Mouse (Mus musculus): ENCODE data around the gene Acpp. TPM values are rescaled to one million over a fixed set of nuclear protein-coding genes. Genes with fewer than 3 reads are reported as not detected.

Gene Acpp
- polyA plus RNA-seq, 1 experiment from 2014 or later = 0.25 TPM

DNA sequence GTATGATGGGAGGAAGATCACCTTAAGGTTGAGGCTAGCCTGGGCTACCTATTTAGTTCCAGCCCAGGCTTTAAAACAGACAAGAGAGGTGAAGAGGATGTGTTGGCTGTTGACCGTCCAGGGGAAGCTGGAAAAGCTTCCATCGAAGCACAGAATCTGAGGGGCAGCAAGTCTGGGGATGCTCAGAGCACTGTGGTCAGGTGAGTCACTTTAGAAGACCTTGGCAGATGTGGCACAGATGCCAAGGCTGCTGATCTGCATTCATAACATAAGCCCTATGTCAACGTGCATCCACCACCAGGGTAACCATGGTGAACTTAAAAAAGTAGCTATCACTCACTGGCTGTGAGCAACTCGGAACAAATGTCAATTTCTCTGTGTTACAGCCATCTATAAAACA lies 85.9 kb downstream of the Acpp start:
- ATAC-seq (replicated peaks; ENCODE audit: low FRiP score) = no peak
- WGBS = 80% methylated on average over 4 of the region's 4 CpGs
- Histone ChIP-seq H3K27ac (ENCODE audit: low read depth, low read length) (no peak overlapping the region), H3K27me3 (replicated peaks; ENCODE audit: control insufficient read depth, insufficient read depth, low read length) (no peaks in the 10 kb centered on the region), H3K9me3 (ENCODE audit: control insufficient read depth, low read length) (no peaks in the 10 kb centered on the region), H3K36me3 (ENCODE audit: control insufficient read depth, insufficient read depth, low read length) (no peaks in the 10 kb centered on the region), H3K9ac (ENCODE audit: low read depth, low read length) (no peak overlapping the region), H3K4me2 (no peak overlapping the region), H3K4me3 (ENCODE audit: low read depth, low read length) (no peak overlapping the region), H3K4me1 (replicated peaks; ENCODE audit: control insufficient read depth, insufficient read depth, low read length) (peaks cover 8% of the 10 kb centered on the region; the same call in 1 of the 2 replicates)
- no peak for DNase-seq (ENCODE audit: low spot score)

DNA sequence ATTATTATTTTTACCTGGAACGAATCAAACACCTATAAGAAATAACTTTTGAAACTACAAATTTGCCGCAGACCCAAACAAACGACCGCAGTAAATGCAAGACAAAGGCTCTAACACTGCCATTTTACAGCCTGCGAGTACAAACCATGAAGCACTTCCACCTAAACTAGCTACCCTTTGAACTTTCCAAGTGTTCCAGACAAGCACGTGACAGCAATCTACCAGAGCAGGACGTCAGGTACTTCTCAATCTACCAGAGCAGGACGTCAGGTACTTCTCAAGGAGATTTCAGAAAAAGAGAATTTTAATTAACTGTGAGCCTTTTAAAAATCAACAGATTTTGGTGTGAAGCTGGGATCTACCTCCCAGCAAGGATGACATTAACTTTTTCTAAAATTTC lies 86.4 kb downstream of the Acpp start:
- 83% methylated on average over 8 of the region's 8 CpGs for WGBS
- ATAC-seq (replicated peaks; ENCODE audit: low FRiP score) (no peak), DNase-seq (ENCODE audit: low spot score) (no peak)
- Histone ChIP-seq H3K4me2 (no peak overlapping the region), H3K9me3 (ENCODE audit: control insufficient read depth, low read length) (no peaks in the 10 kb centered on the region), H3K9ac (ENCODE audit: low read depth, low read length) (no peak overlapping the region), H3K27ac (ENCODE audit: low read depth, low read length) (no peak overlapping the region), H3K4me1 (replicated peaks; ENCODE audit: control insufficient read depth, insufficient read depth, low read length) (peaks cover 8% of the 10 kb centered on the region; the same call in 1 of the 2 replicates), H3K27me3 (replicated peaks; ENCODE audit: control insufficient read depth, insufficient read depth, low read length) (no peaks in the 10 kb centered on the region), H3K36me3 (ENCODE audit: control insufficient read depth, insufficient read depth, low read length) (no peaks in the 10 kb centered on the region), H3K4me3 (ENCODE audit: low read depth, low read length) (no peak overlapping the region)

DNA sequence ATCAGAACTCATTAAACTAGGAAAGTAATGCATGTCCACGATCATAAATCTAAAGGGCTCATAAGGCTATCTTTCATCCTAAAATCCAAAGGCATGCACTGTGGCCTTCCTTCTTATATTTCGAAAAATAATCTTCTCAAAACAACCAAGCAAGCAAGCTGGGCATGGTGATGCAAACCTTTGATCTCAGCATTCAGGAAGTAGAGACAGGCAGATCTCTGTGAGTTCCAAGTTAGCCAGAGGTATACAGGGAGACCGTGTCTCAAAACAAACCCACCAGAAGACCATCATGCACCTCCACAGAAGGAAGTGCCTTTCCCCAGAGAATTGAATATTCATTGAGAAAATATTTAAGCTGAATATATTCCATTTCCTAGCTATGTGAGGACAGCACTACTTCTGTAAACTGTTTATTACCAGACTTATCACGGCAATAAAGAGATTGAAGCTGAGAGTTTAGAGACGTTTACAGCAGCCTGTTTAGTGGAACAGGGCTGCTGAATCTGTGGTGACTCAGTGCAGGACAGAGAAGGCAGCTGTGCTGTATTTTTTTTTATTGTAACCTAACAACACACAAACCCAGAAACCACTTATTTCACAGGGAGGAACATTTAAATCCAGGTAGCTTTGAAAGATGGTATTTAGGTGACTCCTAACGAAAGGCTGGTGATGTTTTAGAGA lies 90.1 kb downstream of the Acpp start:
- no peak overlapping the region for H3K4me3 ChIP-seq (ENCODE audit: low read depth, low read length)
- no peak for ATAC-seq (replicated peaks; ENCODE audit: low FRiP score)
- no peak overlapping the region for H3K9ac ChIP-seq (ENCODE audit: low read depth, low read length)
- no peaks in the 10 kb centered on the region for H3K4me1 ChIP-seq (replicated peaks; ENCODE audit: control insufficient read depth, insufficient read depth, low read length)
- no peaks in the 10 kb centered on the region for H3K27me3 ChIP-seq (replicated peaks; ENCODE audit: control insufficient read depth, insufficient read depth, low read length)
- H3K9me3 ChIP-seq (ENCODE audit: control insufficient read depth, low read length) = no peaks in the 10 kb centered on the region
- no peak for DNase-seq (ENCODE audit: low spot score)
- H3K36me3 ChIP-seq (ENCODE audit: control insufficient read depth, insufficient read depth, low read length) = no peaks in the 10 kb centered on the region
- WGBS = 76% methylated on average over 6 of the region's 6 CpGs
- no peak overlapping the region for H3K27ac ChIP-seq (ENCODE audit: low read depth, low read length)
- no peak overlapping the region for H3K4me2 ChIP-seq

DNA sequence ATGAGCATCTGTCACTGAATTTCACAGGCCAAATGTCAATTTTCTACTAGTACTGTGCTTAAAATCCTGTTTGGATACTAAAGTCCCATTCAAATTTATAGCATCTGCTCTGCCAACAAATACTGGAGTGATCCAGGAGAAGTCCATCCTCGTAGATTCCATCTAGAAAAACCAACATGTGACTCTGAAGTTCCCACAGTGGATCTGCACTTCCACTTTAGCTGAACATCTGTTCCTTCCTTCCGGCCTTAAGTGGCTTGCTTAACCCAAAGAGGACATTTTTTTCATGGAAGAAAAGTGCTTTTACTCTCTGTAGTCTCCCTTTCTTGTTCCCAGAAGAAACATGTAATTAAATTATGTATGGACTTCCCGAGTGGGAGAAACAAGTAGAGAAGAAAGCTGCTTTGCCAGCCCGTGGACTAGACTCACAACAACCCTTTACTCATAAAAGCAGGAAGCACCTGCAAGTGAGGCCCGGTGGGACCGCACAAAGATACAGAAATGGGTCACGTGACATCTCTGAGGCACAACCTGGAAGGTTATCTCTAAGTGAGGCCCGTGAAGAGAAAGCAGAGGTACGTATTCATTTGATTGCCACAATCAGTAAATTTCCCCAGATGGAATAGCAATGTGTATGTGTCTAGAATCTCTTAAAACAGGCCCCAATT lies 93.6 kb downstream of the Acpp start:
- Histone ChIP-seq H3K27me3 (replicated peaks; ENCODE audit: control insufficient read depth, insufficient read depth, low read length) (no peaks in the 10 kb centered on the region), H3K9me3 (ENCODE audit: control insufficient read depth, low read length) (no peaks in the 10 kb centered on the region), H3K9ac (ENCODE audit: low read depth, low read length) (no peak overlapping the region), H3K4me1 (replicated peaks; ENCODE audit: control insufficient read depth, insufficient read depth, low read length) (no peaks in the 10 kb centered on the region), H3K27ac (ENCODE audit: low read depth, low read length) (no peak overlapping the region), H3K4me3 (ENCODE audit: low read depth, low read length) (no peak overlapping the region), H3K4me2 (no peak overlapping the region), H3K36me3 (ENCODE audit: control insufficient read depth, insufficient read depth, low read length) (peaks cover 2% of the 10 kb centered on the region; the same call in 1 of the 2 replicates)
- DNase-seq (ENCODE audit: low spot score) = no peak
- WGBS = 61% methylated on average over 9 of the region's 9 CpGs
- ATAC-seq (replicated peaks; ENCODE audit: low FRiP score) = no peak

DNA sequence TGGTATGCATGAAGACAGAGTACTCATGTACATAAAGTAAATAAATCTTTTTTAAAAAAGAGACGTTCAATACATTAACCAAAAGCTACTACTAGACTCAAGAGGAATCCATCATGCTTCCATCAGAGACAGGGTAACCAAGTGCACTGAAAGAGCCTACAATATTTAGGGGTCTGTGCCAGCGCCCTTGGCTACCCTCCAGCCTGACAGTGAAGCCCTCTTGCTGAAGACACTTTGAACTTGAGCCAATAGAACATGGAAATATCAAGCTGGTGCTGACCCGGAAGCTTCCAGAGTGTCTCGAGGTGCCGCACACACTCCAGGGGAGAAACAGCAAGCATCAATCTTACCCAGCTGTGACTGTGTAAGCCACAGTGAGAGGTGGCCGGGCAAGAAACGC lies 97.4 kb downstream of the Acpp start:
- no peak overlapping the region for H3K4me2 ChIP-seq
- no peak for DNase-seq (ENCODE audit: low spot score)
- no peaks in the 10 kb centered on the region for H3K9me3 ChIP-seq (ENCODE audit: control insufficient read depth, low read length)
- 95% methylated on average over 7 of the region's 7 CpGs for WGBS
- peaks cover 11% of the 10 kb centered on the region for H3K36me3 ChIP-seq (ENCODE audit: control insufficient read depth, insufficient read depth, low read length)
- no peak for ATAC-seq (replicated peaks; ENCODE audit: low FRiP score)
- no peak overlapping the region for H3K27ac ChIP-seq (ENCODE audit: low read depth, low read length)
- H3K9ac ChIP-seq (ENCODE audit: low read depth, low read length) = no peak overlapping the region
- no peaks in the 10 kb centered on the region for H3K27me3 ChIP-seq (replicated peaks; ENCODE audit: control insufficient read depth, insufficient read depth, low read length)
- H3K4me1 ChIP-seq (replicated peaks; ENCODE audit: control insufficient read depth, insufficient read depth, low read length) = no peaks in the 10 kb centered on the region
- H3K4me3 ChIP-seq (ENCODE audit: low read depth, low read length) = no peak overlapping the region

DNA sequence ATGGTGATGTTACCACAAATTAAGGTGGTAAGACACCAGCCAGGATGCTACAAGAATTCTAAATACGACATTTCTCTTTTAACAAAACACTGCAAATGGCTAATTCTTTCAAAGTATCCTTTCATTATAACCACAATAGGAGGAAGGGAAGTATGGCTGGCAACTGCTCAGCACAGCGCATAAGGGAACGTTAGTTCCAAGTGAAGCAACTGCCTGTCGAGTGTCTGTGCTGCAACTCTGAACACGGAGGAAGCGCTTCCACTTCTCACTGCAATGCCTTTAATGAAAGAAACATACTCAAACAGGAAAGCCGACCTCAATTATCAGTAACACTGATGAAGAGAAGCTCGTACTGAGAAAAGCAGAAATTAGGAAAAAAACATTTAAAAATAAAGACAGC lies 98.5 kb downstream of the Acpp start:
- DNase-seq (ENCODE audit: low spot score) = no peak
- WGBS = 88% methylated on average over 8 of the region's 8 CpGs
- Histone ChIP-seq H3K27me3 (replicated peaks; ENCODE audit: control insufficient read depth, insufficient read depth, low read length) (no peaks in the 10 kb centered on the region), H3K4me2 (no peak overlapping the region), H3K4me3 (ENCODE audit: low read depth, low read length) (no peak overlapping the region), H3K9ac (ENCODE audit: low read depth, low read length) (no peak overlapping the region), H3K36me3 (ENCODE audit: control insufficient read depth, insufficient read depth, low read length) (peaks cover 11% of the 10 kb centered on the region), H3K27ac (ENCODE audit: low read depth, low read length) (no peak overlapping the region), H3K9me3 (ENCODE audit: control insufficient read depth, low read length) (no peaks in the 10 kb centered on the region), H3K4me1 (replicated peaks; ENCODE audit: control insufficient read depth, insufficient read depth, low read length) (no peaks in the 10 kb centered on the region)
- ATAC-seq (replicated peaks; ENCODE audit: low FRiP score) = no peak

Other genes starting within 250 kb of the Acpp start
- gene Ackr4, start 210.8 kb downstream of the Acpp start, polyA plus RNA-seq (2014; fragmentation: Nextera tagmentation; extraction: Ambion mirVana) = 0.80 and 0.94 TPM in 2 replicates
- gene Dnajc13, start 74.8 kb downstream of the Acpp start, polyA plus RNA-seq (2014; fragmentation: Nextera tagmentation; extraction: Ambion mirVana) = 20.6 and 22.6 TPM in 2 replicates
- gene Cpne4, start 209.5 kb upstream of the Acpp start, polyA plus RNA-seq (2014; fragmentation: Nextera tagmentation; extraction: Ambion mirVana) = 0.35 and 1.4 TPM in 2 replicates

Data from liver, embryonic 11.5 days (tissue).